Mouse (Mus musculus): ENCODE measurements around the gene Cog1. TPM values are rescaled to one million over a fixed set of nuclear protein-coding genes. Genes with fewer than 3 reads are reported as not detected.

Gene Cog1
- polyA plus RNA-seq, 1 experiment, result 4.5 TPM

- Histone ChIP-seq H3K36me3 (ENCODE audit: control insufficient read depth) (no peaks in the 10 kb centered on the region; the same call in 1 of the 2 replicates), H3K4me1 (ENCODE audit: control insufficient read depth) (no peaks in the 10 kb centered on the region), H3K4me3 (replicated peaks) (no peak overlapping the region), H3K27me3 (ENCODE audit: control insufficient read depth) (no peaks in the 10 kb centered on the region; the same call in 1 of the 2 replicates), H3K9me3 (ENCODE audit: control insufficient read depth, low read length) (no peaks in the 10 kb centered on the region)
- no peak for TF ChIP-seq GATA1 (IDR thresholded peaks at IDR 0.05; ENCODE audit: low read length)
- TF ChIP-seq TAL1 (IDR thresholded peaks at IDR 0.05; ENCODE audit: low read length), result no peak
Observed at GRCm38 (mm10) chr11:113627785-113628184, 21.2 kb upstream of the Cog1 start.

GRCm38 (mm10) chr11:113630642-113631041 is 18.3 kb upstream of the Cog1 start:
- no peak for TF ChIP-seq GATA1 (IDR thresholded peaks at IDR 0.05; ENCODE audit: low read length)
- TF ChIP-seq TAL1 (IDR thresholded peaks at IDR 0.05; ENCODE audit: low read length), result no peak
- Histone ChIP-seq H3K27me3 (ENCODE audit: control insufficient read depth) (no peaks in the 10 kb centered on the region; the same call in 1 of the 2 replicates), H3K4me1 (ENCODE audit: control insufficient read depth) (no peaks in the 10 kb centered on the region), H3K9me3 (ENCODE audit: control insufficient read depth, low read length) (no peaks in the 10 kb centered on the region), H3K4me3 (replicated peaks) (no peak overlapping the region), H3K36me3 (ENCODE audit: control insufficient read depth) (no peaks in the 10 kb centered on the region)

GRCm38 (mm10) chr11:113631302-113631701 is 17.7 kb upstream of the Cog1 start:
- TF ChIP-seq GATA1 (IDR thresholded peaks at IDR 0.05; ENCODE audit: low read length), result no peak
- no peak for TF ChIP-seq TAL1 (IDR thresholded peaks at IDR 0.05; ENCODE audit: low read length)
- Histone ChIP-seq H3K9me3 (ENCODE audit: control insufficient read depth, low read length) (no peaks in the 10 kb centered on the region), H3K27me3 (ENCODE audit: control insufficient read depth) (no peaks in the 10 kb centered on the region; the same call in 1 of the 2 replicates), H3K4me1 (ENCODE audit: control insufficient read depth) (no peaks in the 10 kb centered on the region), H3K4me3 (replicated peaks) (no peak overlapping the region), H3K36me3 (ENCODE audit: control insufficient read depth) (no peaks in the 10 kb centered on the region)

- Histone ChIP-seq H3K9me3 (ENCODE audit: control insufficient read depth, low read length) (no peaks in the 10 kb centered on the region), H3K4me1 (ENCODE audit: control insufficient read depth) (no peaks in the 10 kb centered on the region), H3K4me3 (replicated peaks) (no peak overlapping the region), H3K27me3 (ENCODE audit: control insufficient read depth) (no peaks in the 10 kb centered on the region; the same call in 1 of the 2 replicates), H3K36me3 (ENCODE audit: control insufficient read depth) (no peaks in the 10 kb centered on the region)
- TF ChIP-seq GATA1 (IDR thresholded peaks at IDR 0.05; ENCODE audit: low read length), result no peak
- no peak for TF ChIP-seq TAL1 (IDR thresholded peaks at IDR 0.05; ENCODE audit: low read length)
Observed at GRCm38 (mm10) chr11:113631862-113632261, 17.1 kb upstream of the Cog1 start.

- Histone ChIP-seq H3K4me1 (ENCODE audit: control insufficient read depth) (no peaks in the 10 kb centered on the region), H3K9me3 (ENCODE audit: control insufficient read depth, low read length) (no peaks in the 10 kb centered on the region), H3K27me3 (ENCODE audit: control insufficient read depth) (no peaks in the 10 kb centered on the region; the same call in 1 of the 2 replicates), H3K4me3 (replicated peaks) (no peak overlapping the region), H3K36me3 (ENCODE audit: control insufficient read depth) (no peaks in the 10 kb centered on the region)
- TF ChIP-seq TAL1 (IDR thresholded peaks at IDR 0.05; ENCODE audit: low read length), result no peak
Observed at GRCm38 (mm10) chr11:113632303-113632702, 16.7 kb upstream of the Cog1 start.

- H3K9me3 ChIP-seq (ENCODE audit: control insufficient read depth, low read length), result peaks cover 3% of the 10 kb centered on the region; the same call in 1 of the 2 replicates
- no peaks in the 10 kb centered on the region for H3K4me1 ChIP-seq (ENCODE audit: control insufficient read depth)
- no peak overlapping the region for H3K4me3 ChIP-seq (replicated peaks)
- no peaks in the 10 kb centered on the region for H3K36me3 ChIP-seq (ENCODE audit: control insufficient read depth)
- no peaks in the 10 kb centered on the region; the same call in 1 of the 2 replicates for H3K27me3 ChIP-seq (ENCODE audit: control insufficient read depth)
- TF ChIP-seq TAL1 (IDR thresholded peaks at IDR 0.05; ENCODE audit: low read length) (no peak), GATA1 (IDR thresholded peaks at IDR 0.05; ENCODE audit: low read length) (no peak)
Observed at GRCm38 (mm10) chr11:113633398-113633797, 15.6 kb upstream of the Cog1 start.

- Histone ChIP-seq H3K4me3 (replicated peaks) (no peak overlapping the region), H3K36me3 (ENCODE audit: control insufficient read depth) (no peaks in the 10 kb centered on the region), H3K9me3 (ENCODE audit: control insufficient read depth, low read length) (peaks cover 6% of the 10 kb centered on the region; the same call in 1 of the 2 replicates), H3K4me1 (ENCODE audit: control insufficient read depth) (no peaks in the 10 kb centered on the region), H3K27me3 (ENCODE audit: control insufficient read depth) (no peaks in the 10 kb centered on the region; the same call in 1 of the 2 replicates)
- TF ChIP-seq GATA1 (IDR thresholded peaks at IDR 0.05; ENCODE audit: low read length) (no peak), TAL1 (IDR thresholded peaks at IDR 0.05; ENCODE audit: low read length) (no peak)
Observed at GRCm38 (mm10) chr11:113634699-113635121, 14.3 kb upstream of the Cog1 start.

GRCm38 (mm10) chr11:113638680-113639079 is 10.3 kb upstream of the Cog1 start:
- Histone ChIP-seq H3K4me3 (replicated peaks) (no peak overlapping the region), H3K9me3 (ENCODE audit: control insufficient read depth, low read length) (peaks cover 9% of the 10 kb centered on the region; the same call in 1 of the 2 replicates), H3K36me3 (ENCODE audit: control insufficient read depth) (no peaks in the 10 kb centered on the region), H3K4me1 (ENCODE audit: control insufficient read depth) (no peaks in the 10 kb centered on the region), H3K27me3 (ENCODE audit: control insufficient read depth) (no peaks in the 10 kb centered on the region)
- no peak for TF ChIP-seq GATA1 (IDR thresholded peaks at IDR 0.05; ENCODE audit: low read length)
- TF ChIP-seq TAL1 (IDR thresholded peaks at IDR 0.05; ENCODE audit: low read length), result no peak

- Histone ChIP-seq H3K4me1 (ENCODE audit: control insufficient read depth) (peaks cover 20% of the 10 kb centered on the region), H3K27me3 (ENCODE audit: control insufficient read depth) (peaks cover 3% of the 10 kb centered on the region), H3K36me3 (ENCODE audit: control insufficient read depth) (no peaks in the 10 kb centered on the region), H3K4me3 (replicated peaks) (no peak overlapping the region), H3K9me3 (ENCODE audit: control insufficient read depth, low read length) (0 out of 2 replicates have a peak, but pooled peaks cover under 1% of the 10 kb centered on the region)
- no peak for TF ChIP-seq GATA1 (IDR thresholded peaks at IDR 0.05; ENCODE audit: low read length)
- no peak for TF ChIP-seq TAL1 (IDR thresholded peaks at IDR 0.05; ENCODE audit: low read length)
Observed at GRCm38 (mm10) chr11:113645181-113645580, 3.8 kb upstream of the Cog1 start.

GRCm38 (mm10) chr11:113648152-113648551 is 817 bp upstream of the Cog1 start:
- H3K36me3 ChIP-seq (ENCODE audit: control insufficient read depth), result peaks cover 23% of the 10 kb centered on the region
- no peaks in the 10 kb centered on the region for H3K9me3 ChIP-seq (ENCODE audit: control insufficient read depth, low read length)
- TF ChIP-seq TAL1 (IDR thresholded peaks at IDR 0.05; ENCODE audit: low read length) (no peak), GATA1 (IDR thresholded peaks at IDR 0.05; ENCODE audit: low read length) (no peak)
- peaks cover 3% of the 10 kb centered on the region for H3K27me3 ChIP-seq (ENCODE audit: control insufficient read depth)
- H3K4me1 ChIP-seq (ENCODE audit: control insufficient read depth), result peaks cover 44% of the 10 kb centered on the region
- H3K4me3 ChIP-seq (replicated peaks), result peak overlapping the region; percentile 91
